Mouse (Mus musculus) cerebellum, postnatal 4 days (tissue): ENCODE data around the gene Ptprm.

Experiments
- DNase-seq, 2 experiments: peaks; one replicate each; pipeline ENCODE4 v3.0.0; 2022; ENCODE audit warnings: low spot score in 2 of 2, mixed read lengths in 1 of 2

The Ptprm gene

GRCm38 (mm10) chr17:66686701-66687489, 667.4 kb downstream of the Ptprm start:
- peak in 1 of 2 experiments; percentile 37 for DNase-seq

DNA sequence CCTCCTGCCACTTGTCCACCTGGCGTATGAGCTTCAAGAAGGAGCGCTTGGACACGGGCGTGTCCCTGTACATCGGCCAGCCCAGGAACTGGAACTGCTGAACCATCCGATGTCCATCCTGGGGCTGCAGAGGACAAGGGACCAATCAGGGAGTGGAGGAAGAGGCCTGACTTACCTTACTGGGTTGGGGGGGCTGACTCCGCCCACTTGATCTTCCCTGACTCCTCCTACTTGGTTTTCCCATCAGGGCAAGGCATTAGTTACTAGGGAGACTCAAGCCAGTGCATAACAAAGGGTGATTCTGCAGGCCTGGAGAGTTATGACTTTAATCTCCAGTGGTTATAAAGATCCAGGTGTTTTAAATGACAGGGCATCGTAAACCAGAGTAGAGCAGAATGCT, 670.8 kb downstream of the Ptprm start:
- DNase-seq: no peak

- peak; percentile 37 to 50 for DNase-seq
Measured at GRCm38 (mm10) chr17:66680662-66681061, 673.6 kb downstream of the Ptprm start.

DNA sequence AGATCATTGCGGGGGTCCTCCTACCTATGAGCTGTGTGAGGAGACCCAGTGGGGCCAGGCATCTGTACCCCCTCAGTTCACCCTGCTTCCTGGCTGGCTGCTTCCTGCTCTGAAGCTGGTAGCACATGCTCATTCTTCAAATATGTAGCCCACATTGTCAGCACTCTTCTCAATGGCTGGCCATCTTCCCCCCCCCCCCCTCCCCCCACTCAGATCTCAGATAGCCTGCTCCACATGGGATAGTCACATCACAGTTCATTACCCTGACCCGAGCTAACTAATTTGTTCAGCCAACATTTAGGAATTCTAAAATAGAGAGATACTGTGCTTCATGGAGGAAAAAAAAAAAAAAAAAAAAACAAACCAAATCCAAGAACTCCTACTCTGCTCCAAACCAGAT, 679.6 kb downstream of the Ptprm start:
- no peak for DNase-seq

GRCm38 (mm10) chr17:66671715-66672230, 682.5 kb downstream of the Ptprm start:
- DNase-seq: no peak

GRCm38 (mm10) chr17:66671287-66671686, 683.0 kb downstream of the Ptprm start:
- no peak for DNase-seq

DNA sequence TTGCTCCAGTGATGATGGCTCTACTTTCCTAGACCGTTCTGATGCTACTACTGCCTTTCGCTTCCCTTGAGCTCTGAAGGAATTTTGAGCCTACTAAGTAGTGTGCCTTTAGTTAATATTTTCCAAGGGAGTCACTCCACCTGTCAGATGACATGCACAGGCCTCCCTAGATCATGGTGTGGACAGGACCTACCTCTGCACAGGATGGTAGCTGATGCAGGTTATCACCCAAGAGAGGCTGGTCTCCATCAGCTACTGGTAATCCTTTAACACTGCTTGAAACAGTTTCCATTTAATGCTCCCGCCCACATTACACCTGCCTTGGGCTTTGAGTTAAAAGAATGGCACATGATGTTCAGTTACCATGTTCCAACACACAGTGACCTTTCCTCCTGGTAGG, 688.5 kb downstream of the Ptprm start:
- DNase-seq: no peak

- DNase-seq: no peak
Measured at GRCm38 (mm10) chr17:66665201-66665756, 689.0 kb downstream of the Ptprm start.

- DNase-seq: no peak
Measured at GRCm38 (mm10) chr17:66664796-66665195, 689.5 kb downstream of the Ptprm start.

- DNase-seq: no peak
Measured at GRCm38 (mm10) chr17:66659242-66659641, 695.0 kb downstream of the Ptprm start.

- peak in 1 of 2 experiments; percentile 6 for DNase-seq
Measured at GRCm38 (mm10) chr17:66637951-66638722, 716.1 kb downstream of the Ptprm start.

- DNase-seq: no peak
Measured at GRCm38 (mm10) chr17:66619996-66620656, 734.1 kb downstream of the Ptprm start.

DNA sequence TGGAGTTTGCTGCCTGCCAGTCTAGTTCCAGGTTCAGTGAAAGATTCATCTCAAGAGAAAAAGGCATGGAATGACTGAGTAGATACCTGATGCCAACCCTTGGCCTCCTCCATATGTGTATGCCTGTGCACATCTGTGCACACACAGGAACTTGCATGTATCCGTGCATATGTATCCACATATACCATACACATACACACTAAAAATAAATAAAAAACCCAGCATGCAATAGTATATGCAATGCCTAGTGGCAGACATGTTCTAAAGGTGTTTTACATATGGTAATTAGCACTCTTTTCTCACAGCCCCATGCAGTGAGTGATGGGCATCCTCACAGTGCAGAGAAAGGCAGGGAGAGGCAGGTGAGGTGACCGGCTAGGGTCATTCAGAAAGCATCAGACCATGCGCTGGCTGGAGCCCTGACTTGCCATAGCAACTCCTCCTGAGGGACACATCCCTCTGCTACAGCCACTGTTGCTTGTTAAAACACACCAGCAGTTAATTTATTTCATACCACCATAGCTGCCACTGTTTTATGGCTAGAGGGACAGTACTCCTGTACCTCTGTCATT, 734.9 kb downstream of the Ptprm start:
- no peak for DNase-seq
